Comparison of ENCODE assay signal across 8 mouse cellular contexts in the genomic region with DNA sequence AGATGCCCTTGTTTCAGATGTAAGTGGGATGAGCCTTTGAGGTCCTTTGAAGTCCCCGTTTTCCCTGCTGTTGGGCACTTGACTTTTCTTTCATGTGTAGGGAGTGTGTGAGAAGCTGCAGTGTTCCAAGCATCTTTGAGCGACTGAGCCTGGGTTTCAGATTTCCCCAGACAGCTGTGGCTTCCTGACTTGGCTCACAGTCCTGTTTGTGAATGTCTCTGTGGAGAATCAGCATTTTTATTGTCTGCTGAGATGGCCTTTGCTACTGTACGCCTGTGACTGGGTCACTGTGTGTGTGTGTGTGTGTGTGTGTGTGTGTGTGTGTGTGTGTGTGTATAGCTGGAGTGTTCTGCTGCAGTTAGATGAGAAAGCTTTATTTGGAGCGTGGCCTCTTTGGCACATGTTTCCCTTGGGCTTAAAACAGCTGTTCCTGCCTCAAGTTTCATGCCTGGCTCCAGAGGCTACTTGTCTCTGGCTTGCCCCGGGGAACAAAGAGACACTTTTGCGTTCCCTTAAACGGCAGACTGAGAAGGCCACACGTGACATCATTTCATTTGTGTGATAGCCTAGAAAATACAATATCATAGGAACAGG. TPM values are rescaled to one million over a fixed set of nuclear protein-coding genes. Genes with fewer than 3 reads are reported as not detected.
DNase-seq lines count a peak whose midpoint lies in the region; ATAC-seq and TF ChIP-seq lines count a peak whose summit lies in the region.

No protein-coding gene starts in this region.

- H3K27me3 ChIP-seq in hindbrain, embryonic 13.5 days, result no peaks in the 10 kb centered on the region
- no peaks in the 10 kb centered on the region for H3K27me3 ChIP-seq in limb, embryonic 15.5 days
- no peaks in the 10 kb centered on the region for H3K27me3 ChIP-seq in stomach, postnatal 0 days (ENCODE audit: control insufficient read depth, insufficient read depth, low read length)

- 50% methylated on average over 8 of the region's 8 CpGs for WGBS in hindbrain, embryonic 13.5 days
- 10% methylated on average over 8 of the region's 8 CpGs for WGBS in limb, embryonic 15.5 days
- 32% methylated on average over 8 of the region's 8 CpGs for whole genome bisulfite sequencing in stomach, postnatal 0 days

- ATAC-seq in hindbrain, embryonic 13.5 days (ENCODE audit: low FRiP score), result no peak
- ATAC-seq in limb, embryonic 15.5 days (ENCODE audit: insufficient number of reproducible peaks, low FRiP score, low TSS enrichment, low read depth), result peak; percentile 79
- ATAC-seq in stomach, postnatal 0 days (ENCODE audit: low FRiP score, low TSS enrichment), result peak; percentile 45; the same call in 1 of the 2 replicates

- H3K9ac ChIP-seq in hindbrain, embryonic 13.5 days, result no peak overlapping the region
- H3K9ac ChIP-seq in limb, embryonic 15.5 days, result no peak overlapping the region
- H3K9ac ChIP-seq in stomach, postnatal 0 days (ENCODE audit: low read length), result no peak overlapping the region

- peaks cover 9% of the 10 kb centered on the region; the same call in 1 of the 2 replicates for H3K4me1 ChIP-seq in hindbrain, embryonic 13.5 days (replicated peaks)
- H3K4me1 ChIP-seq in limb, embryonic 15.5 days, result peaks cover 17% of the 10 kb centered on the region
- peaks cover 3% of the 10 kb centered on the region; the same call in 1 of the 2 replicates for H3K4me1 ChIP-seq in stomach, postnatal 0 days (replicated peaks; ENCODE audit: control insufficient read depth, insufficient read depth)

- H3K9me3 ChIP-seq in hindbrain, embryonic 13.5 days, result peaks cover 7% of the 10 kb centered on the region; the same call in 1 of the 2 replicates
- H3K9me3 ChIP-seq in limb, embryonic 15.5 days, result 0 out of 2 replicates have a peak, but pooled peaks cover 3% of the 10 kb centered on the region
- no peaks in the 10 kb centered on the region for H3K9me3 ChIP-seq in stomach, postnatal 0 days (ENCODE audit: control insufficient read depth, low read length)

- H3K27ac ChIP-seq in hindbrain, embryonic 13.5 days, result 0 out of 2 replicates have a peak overlapping the region, but pooled peaks have one; percentile 40
- H3K27ac ChIP-seq in limb, embryonic 15.5 days, result peak overlapping the region; percentile 54
- peak overlapping the region; percentile 30; the same call in 1 of the 2 replicates for H3K27ac ChIP-seq in stomach, postnatal 0 days (replicated peaks)

- no peak for TF ChIP-seq EP300 in stomach, postnatal 0 days (optimal IDR thresholded peaks at IDR 0.05)

- H3K36me3 ChIP-seq in hindbrain, embryonic 13.5 days, result peaks cover 89% of the 10 kb centered on the region
- H3K36me3 ChIP-seq in limb, embryonic 15.5 days, result peaks cover 16% of the 10 kb centered on the region; the same call in 1 of the 2 replicates
- H3K36me3 ChIP-seq in stomach, postnatal 0 days (ENCODE audit: control insufficient read depth, insufficient read depth, low read length), result peaks cover 6% of the 10 kb centered on the region

- H3K4me2 ChIP-seq in hindbrain, embryonic 13.5 days, result no peak overlapping the region
- no peak overlapping the region for H3K4me2 ChIP-seq in limb, embryonic 15.5 days
- no peak overlapping the region for H3K4me2 ChIP-seq in stomach, postnatal 0 days (replicated peaks; ENCODE audit: low read depth)

- no peak for TF ChIP-seq CTCF in stomach, postnatal 0 days (IDR thresholded peaks at IDR 0.05; ENCODE audit: low read depth)

- DNase-seq in right cerebral cortex, postnatal 10 days (ENCODE audit: low spot score in 2 of 2), result peak; percentile 53 to 72
- DNase-seq in right cerebral cortex, postnatal 36 days (ENCODE audit: low spot score in 2 of 2), result no peak
- DNase-seq in forelimb bud, embryonic 11.5 days (ENCODE audit: low read depth, low spot score), result peak; percentile 53
- DNase-seq in stomach, postnatal 0 days (ENCODE audit: low spot score), result no peak
- DNase-seq in thymus, postnatal 10 days (ENCODE audit: low spot score in 2 of 2), result no peak
- DNase-seq in right cerebral cortex, postnatal 25 days, result no peak

- H3K4me3 ChIP-seq in hindbrain, embryonic 13.5 days, result no peak overlapping the region
- H3K4me3 ChIP-seq in limb, embryonic 15.5 days, result no peak overlapping the region
- H3K4me3 ChIP-seq in stomach, postnatal 0 days (ENCODE audit: low read depth, low read length), result no peak overlapping the region

RNA-seq across cellular contexts. Expression of gene Morc3, which starts 23.9 kb away (rescaled TPM):
- polyA plus RNA-seq in hindbrain, embryonic 13.5 days (2015; fragmentation: Nextera tagmentation; extraction: Ambion mirVana), result 34.2 and 42.4 TPM in 2 replicates
- polyA plus RNA-seq in limb, embryonic 15.5 days (2015; fragmentation: Nextera tagmentation; extraction: Ambion mirVana), result 28.2 and 31.6 TPM in 2 replicates
- polyA plus RNA-seq in stomach, postnatal 0 days (2015; fragmentation: Nextera tagmentation; extraction: Ambion mirVana), result 12.4 and 17.9 TPM in 2 replicates

Comparison
In these comparisons a context has a peak if more than half of its experiments do, and no peak if none do; other contexts are left out.
1. DNase-seq: peak in right cerebral cortex, postnatal 10 days (2 of 2) and forelimb bud, embryonic 11.5 days (single experiment); none in right cerebral cortex, postnatal 36 days (0 of 2), stomach, postnatal 0 days (single experiment), thymus, postnatal 10 days (0 of 2) and right cerebral cortex, postnatal 25 days (single experiment).
2. Peak in every context shown above with its lines, with median percentiles within 50 percentile points of each other: H3K27ac ChIP-seq.